Mouse (Mus musculus) urinary bladder, postnatal 14 days (tissue): ENCODE measurements around the gene Tbc1d5.

ENCODE experiments used
- DNase-seq: peaks from one replicate; pipeline ENCODE4 v3.0.0; 2021; ENCODE audit warnings: low spot score

The Tbc1d5 gene

DNA sequence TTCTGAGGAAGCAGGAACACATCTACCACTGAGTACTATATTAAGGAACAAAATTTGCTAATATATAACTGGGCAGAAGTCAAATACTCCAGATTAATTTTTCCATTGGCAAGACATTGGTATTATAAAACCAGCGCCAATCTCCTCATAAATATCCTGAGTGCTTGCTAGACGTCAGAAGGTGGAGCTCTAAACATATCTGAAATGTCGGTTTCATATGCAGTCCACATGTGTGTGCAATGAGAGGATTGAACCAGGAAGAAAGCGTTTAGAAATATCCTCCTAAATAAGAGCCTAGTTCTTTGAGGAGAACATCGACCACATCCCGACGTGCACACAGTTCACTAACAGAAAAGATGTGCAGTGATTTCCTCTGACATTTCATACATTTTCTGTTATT, 305.1 kb downstream of the Tbc1d5 start:
- DNase-seq: no peak

DNA sequence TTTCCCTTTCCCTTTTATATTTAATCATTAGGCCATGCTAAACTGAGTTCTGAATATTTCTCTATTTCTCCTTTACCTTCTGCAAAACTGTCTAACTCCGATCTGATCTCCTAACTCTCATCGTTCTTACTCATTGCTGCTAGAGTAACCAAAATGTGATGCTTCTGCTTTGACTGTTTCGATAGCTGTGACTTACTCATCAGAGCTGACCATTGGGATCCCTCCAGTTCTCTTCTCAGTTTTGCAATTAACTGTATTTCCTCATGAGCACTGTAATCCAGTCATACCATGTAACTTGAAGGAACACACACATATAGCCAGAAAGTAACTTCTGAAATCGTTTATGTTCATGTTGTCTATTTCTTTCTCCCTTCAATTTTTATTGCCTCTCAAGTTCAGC, 306.6 kb downstream of the Tbc1d5 start:
- no peak for DNase-seq

- DNase-seq: no peak
These were observed 311.9 kb downstream of the Tbc1d5 start for GRCm38 (mm10) chr17:50867297-50867696.

DNA sequence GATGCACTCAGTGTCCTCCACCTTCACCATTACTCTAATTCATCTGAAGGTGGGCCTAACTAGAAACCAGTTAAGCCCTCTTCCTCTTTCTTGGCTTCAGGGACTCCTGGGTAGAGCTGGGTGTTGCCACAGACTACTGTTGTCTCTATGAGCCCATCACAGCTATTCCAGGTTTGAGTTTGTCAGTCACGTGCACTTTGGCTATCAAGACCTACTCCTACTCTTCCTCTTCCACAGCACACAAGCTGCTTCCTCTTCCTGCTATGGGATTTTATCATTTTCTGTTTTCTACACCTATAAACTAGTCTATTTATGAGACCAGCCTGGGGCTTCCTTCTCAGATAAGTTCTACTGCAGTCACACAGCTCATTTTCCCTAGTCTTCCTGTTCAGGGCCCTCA, 314.4 kb downstream of the Tbc1d5 start:
- DNase-seq: no peak

GRCm38 (mm10) chr17:50853220-50853619, 325.9 kb downstream of the Tbc1d5 start:
- DNase-seq: no peak

- no peak for DNase-seq
These were observed 327.8 kb downstream of the Tbc1d5 start for GRCm38 (mm10) chr17:50851382-50851781.

DNA sequence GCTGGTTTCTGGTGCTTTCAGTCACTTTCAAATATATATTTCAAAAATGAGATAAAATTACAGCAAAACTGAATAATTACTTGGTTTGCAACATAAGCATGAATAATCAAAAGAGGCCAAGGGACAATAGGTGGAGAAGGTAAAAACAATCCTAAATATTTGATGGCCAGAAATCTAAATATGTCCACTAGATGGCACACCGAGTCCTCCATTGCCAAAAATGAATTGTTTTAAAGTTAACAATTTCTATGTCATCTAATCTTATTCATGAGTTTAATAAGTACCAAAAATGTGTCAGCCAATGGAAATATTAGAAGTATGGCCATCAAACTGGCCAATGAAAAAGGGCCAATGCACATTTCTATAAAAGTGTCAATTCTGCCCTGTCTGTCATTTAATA, 365.1 kb downstream of the Tbc1d5 start:
- DNase-seq: no peak

DNA sequence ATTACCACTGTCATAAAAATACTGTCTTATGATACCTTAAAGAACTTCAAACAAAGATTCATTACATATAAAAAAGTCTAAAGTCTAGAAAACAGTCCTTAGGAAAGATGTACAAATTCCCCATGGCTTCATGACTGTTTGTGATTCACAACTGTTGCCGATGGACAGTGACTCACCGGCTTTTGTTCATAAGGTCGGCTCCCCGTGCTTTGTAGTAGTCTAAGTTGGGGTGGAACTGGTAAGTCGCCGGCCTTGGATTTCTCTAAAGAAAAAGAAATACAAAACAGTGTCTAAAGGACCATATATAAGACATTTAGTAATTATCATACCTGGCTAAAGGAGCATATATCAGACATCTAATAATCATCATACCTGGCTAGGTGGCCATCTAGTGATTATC, 365.6 kb downstream of the Tbc1d5 start:
- no peak for DNase-seq

- no peak for DNase-seq
These were observed 373.5 kb downstream of the Tbc1d5 start for GRCm38 (mm10) chr17:50805631-50806030.

GRCm38 (mm10) chr17:50803234-50803633, 375.9 kb downstream of the Tbc1d5 start:
- DNase-seq: no peak

- DNase-seq: no peak
These were observed 376.8 kb downstream of the Tbc1d5 start for GRCm38 (mm10) chr17:50802380-50802779.

- peak; percentile 51 for DNase-seq
These were observed 383.6 kb downstream of the Tbc1d5 start for GRCm38 (mm10) chr17:50795445-50796095.

- no peak for DNase-seq
These were observed 387.5 kb downstream of the Tbc1d5 start for GRCm38 (mm10) chr17:50791671-50792070.

DNA sequence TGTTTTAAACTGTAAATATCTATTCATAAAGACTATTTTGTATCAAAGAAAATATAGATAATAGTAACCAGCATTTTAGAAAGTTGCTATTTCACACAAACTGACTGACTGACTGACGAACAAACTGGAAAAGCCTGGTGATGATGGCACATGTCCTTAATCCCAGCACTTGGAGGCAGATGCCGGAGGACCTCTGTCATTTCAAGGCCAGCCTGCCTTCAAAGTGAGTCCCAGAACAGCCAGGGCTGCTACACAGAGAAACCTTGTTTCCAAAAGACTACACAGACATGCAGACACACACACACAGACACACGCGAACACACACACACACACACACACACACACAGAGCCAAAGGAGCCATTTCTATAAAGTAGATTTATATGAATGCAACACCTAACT, 390.3 kb downstream of the Tbc1d5 start:
- DNase-seq: no peak

DNA sequence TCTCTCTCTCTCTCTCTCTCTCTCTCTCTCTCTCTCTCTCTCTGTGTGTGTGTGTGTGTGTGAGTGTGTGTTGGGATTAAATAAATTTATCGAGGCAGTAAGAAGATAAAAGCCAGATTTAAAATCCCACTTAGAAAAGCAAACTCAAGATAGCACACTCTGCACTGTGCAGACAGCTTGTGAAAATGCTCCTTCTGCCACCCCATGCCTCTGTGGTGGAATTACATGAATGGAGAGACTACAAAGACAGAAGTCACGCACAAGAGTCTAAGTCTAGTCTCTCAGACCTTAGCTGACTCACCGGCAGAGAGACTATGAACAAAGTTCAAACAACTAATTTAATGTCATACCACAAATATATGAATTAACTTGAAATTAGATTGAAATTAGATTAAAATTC, 403.9 kb downstream of the Tbc1d5 start:
- no peak for DNase-seq

- DNase-seq: no peak
These were observed 414.8 kb downstream of the Tbc1d5 start for GRCm38 (mm10) chr17:50764387-50764786.

DNA sequence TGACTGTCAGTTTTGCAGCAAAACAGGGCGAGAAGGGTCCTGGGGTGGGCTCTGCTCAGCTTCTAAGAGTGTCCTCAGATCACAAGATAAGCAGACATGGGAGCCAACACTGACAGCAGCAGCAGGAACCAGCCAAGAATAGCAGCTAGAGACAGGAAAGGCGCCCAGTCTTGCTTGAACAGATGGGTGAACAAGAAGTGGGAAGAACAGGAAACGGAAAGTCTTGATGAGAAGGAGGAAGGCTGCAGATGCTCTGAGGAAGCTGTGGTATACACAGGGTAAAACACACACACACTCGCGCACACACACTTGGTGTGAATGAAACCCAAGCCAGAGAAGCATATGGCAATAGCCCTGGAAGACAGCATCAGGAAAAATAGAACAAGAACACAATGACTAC, 415.7 kb downstream of the Tbc1d5 start:
- DNase-seq: no peak

- DNase-seq: no peak
These were observed 416.9 kb downstream of the Tbc1d5 start for GRCm38 (mm10) chr17:50762231-50762630.

- no peak for DNase-seq
These were observed 418.1 kb downstream of the Tbc1d5 start for GRCm38 (mm10) chr17:50761082-50761481.

DNA sequence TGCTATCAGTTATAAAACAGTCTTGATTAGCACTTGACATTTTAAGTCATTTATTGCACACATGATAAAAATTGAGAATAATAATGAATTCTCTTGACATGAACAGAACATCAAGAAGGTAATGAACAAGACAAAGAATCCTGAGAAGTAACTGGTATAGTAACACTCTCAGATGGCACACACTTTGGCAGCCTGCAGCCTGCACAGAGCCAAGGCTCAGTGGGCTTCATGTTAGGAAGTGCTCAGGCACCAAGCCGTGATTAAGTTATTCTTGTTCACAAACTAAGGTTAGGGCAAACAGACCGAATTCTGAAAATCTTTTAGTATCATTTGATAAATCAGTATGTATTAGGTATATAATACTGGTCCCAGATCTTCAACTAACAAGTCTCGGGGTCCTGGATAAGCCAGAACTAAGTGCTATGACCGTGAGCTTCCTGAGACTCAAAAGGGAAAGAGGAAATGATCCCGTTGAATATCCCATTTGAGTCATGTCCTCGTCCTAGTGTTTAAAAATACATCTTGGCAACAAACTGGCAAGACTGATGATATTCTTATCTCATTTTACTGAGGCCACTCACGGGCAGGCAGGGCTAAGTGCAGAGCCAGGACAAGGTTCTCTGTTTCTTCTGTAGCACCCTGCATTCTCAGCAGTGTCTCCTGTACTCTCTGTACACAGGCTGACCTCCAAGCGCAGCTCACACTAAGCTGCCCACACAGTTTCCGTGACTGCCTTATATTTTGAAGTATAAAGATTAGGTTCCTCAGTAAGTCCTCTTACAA, 425.6 kb downstream of the Tbc1d5 start:
- DNase-seq: no peak

- DNase-seq: no peak
These were observed 426.4 kb downstream of the Tbc1d5 start for GRCm38 (mm10) chr17:50752753-50753152.

DNA sequence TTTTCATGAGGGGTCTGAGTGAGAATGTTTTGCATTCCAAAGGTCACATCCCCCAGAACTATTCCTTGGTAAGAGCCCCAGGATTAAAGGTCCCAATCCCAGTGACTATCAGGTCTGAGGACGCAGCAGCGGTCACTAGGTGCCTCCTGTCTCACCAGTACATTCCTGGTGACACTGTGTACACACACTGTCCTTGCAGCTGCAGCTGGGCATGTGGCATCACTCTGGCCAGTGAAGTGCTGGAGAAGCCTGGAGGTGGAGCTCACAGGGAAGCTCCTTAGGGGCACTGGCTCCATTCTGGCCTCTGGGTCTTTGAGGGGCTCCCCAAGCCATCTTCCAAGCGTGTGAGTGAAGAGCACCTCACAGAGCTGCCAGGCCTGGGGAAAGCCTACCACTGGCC, 427.2 kb downstream of the Tbc1d5 start:
- DNase-seq: no peak

GRCm38 (mm10) chr17:50750874-50751273, 428.3 kb downstream of the Tbc1d5 start:
- DNase-seq: no peak

DNA sequence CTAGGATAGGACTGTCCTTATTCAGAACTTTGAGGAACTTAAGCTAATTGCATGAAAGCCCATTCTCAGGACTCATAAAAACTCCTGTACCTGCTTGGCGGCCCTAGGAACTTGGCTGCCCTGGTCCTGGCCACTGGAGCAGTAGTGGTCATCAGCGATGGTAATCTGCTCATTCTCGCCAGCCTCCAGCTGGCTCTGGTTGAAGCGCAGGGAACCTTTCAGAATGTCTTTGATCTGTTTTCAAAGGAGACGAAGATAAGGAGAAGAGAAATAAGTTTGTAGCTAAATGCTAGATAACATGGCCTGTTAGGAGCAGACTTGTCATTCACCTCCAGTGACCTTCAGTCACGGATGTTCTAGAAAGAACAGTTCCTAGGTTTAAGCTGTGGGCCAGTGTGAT, 437.8 kb downstream of the Tbc1d5 start:
- no peak for DNase-seq
